Mouse (Mus musculus) stomach, postnatal 0 days (tissue): ENCODE results near the gene Dram1.

ENCODE experiments used
- CTCF ChIP-seq: IDR thresholded peaks from 2 replicates; pipeline ENCODE4 v1.5.1; 2016; ENCODE audit warnings: antibody characterized with exemption, low read depth, mild to moderate bottlenecking, moderate library complexity
- EP300 ChIP-seq: optimal IDR thresholded peaks from 2 replicates; pipeline ENCODE3; 2016; ENCODE audit warnings: antibody characterized with exemption

- TF ChIP-seq EP300 (no peak), CTCF (no peak)
Measured at GRCm38 (mm10) chr10:88362218-88362617, 16.7 kb downstream of the Dram1 start.
